7 mouse cellular contexts compared by ENCODE assay signal in genomic region chr16:76201773-76202571, GRCm38 (mm10).
DNase-seq lines count a peak whose midpoint lies in the region.

No protein-coding gene starts in this region.

- DNase-seq in ovary, postnatal 36 days (ENCODE audit: low spot score), result peak; percentile 30
- DNase-seq in ovary, postnatal 10 days (ENCODE audit: low spot score), result no peak
- DNase-seq in adrenal gland, adult 8-10 months, result peak; percentile 47
- DNase-seq in embryo, embryonic 10 days (ENCODE audit: low spot score), result peak; percentile 74
- peak; percentile 87 for DNase-seq in kidney, adult 9 months
- DNase-seq in lung, postnatal 36 days, result peak; percentile 68
- no peak for DNase-seq in testis, postnatal 14 days (ENCODE audit: low spot score)

Comparison
In these comparisons a context has a peak if more than half of its experiments do, and no peak if none do; other contexts are left out.
1. DNase-seq: peak in ovary, postnatal 36 days (single experiment), adrenal gland, adult 8-10 months (single experiment), embryo, embryonic 10 days (single experiment), kidney, adult 9 months (single experiment) and lung, postnatal 36 days (single experiment); none in ovary, postnatal 10 days (single experiment) and testis, postnatal 14 days (single experiment).